Mouse (Mus musculus) neural tube, embryonic 10.5 days (tissue): ENCODE results near the gene Olfr183.
"Not testable (repeated sequence)": the region's sequence is repeated elsewhere in the genome, so short reads cannot be mapped to it uniquely, and the experiment has no call there.

Experiments
- DNase-seq: peaks from one replicate; pipeline ENCODE4 v3.0.0-alpha.2; 2017; ENCODE audit warnings: low spot score; ENCODE audit errors: extremely low spot score

Olfr183 gene

DNA sequence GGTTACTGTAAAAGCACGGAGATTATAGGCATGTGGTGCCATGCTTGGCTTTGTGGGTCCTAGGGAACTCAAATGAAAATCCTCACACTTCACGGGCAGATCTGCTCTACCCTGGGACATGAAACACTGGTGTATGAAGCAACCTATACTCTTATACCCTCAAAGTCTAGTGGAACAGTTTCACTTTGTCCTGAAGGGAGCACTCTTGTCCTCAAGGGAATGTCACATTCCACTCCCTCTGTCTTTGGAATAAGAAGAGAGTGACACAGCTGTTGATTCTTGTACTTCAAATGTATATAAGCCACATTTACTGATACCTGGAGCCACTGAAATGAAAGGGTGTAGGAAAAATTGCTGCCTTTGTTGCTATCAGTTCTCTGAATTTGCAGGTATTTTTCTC, at the start of gene Olfr183:
Gene Olfr183, plus strand, starts transcription at position 301 of the 400 bp plus-strand sequence.
- DNase-seq = no peak

DNA sequence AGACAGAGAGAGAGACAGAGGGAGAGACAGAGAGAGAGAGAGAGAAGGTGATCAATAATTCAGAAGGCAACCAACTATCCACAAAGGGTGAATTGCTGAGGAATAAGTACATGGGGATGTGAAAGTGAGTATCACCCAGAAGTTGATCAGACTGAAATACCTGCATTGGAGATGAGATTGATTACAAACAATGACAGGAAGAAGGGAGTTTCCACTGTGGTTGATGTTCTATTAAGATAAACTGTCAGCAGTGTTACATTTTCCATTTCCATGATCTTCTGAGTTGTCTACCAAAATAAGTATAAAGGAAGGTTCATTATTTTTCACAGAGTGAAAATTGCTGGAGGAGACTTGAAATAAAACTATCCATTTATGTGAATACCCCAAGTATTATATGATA, 12.0 kb downstream of the Olfr183 start:
- no peak for DNase-seq

DNA sequence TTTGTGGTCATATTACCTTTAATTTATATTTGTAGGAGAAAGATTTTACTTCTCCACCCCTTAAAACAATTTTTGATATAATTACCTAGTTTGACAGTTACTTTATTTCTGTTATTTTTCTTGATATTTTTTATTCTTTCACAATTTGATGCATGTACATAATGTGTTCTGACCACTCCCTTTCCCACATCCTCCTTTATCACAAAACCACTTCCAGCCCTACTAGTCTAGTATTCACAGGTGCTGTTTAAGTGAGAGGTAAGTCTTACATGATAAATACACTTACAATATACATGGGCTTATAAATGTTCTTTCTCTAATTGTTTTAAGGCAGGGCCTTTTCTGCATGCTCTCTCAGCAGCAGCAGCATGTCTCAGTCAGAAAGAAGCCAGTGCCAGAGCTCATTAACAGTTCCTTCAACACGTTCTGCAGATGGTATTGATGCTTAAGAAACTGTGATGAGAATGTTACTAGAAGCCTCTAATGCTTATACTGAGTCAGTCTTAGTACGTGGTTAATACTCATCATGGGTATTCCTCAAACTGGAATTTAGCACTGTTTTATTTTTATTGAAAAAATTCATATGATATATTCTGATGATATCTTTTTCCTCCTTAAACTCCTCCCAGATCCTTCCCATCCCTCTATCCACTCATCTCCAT, 18.3 kb downstream of the Olfr183 start:
- no peak for DNase-seq

DNA sequence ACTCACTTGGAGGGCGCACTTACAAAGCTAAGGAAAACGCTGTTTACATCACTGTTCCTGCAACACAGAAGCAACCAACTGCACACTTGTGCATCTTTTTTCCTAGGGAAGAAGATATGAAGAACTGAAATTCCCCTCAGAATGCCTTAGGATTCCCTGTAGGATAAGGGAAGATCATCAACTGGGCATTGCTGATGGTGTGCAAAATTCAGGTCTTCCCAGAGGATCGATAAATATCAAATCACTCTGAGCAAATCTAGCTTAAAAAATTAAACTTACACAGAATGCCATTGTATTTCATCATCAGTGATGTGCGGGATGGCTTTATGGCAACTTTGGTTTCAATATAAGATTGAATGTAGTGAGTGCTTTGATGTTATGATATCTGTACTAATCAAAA, 35.0 kb downstream of the Olfr183 start, which contains the start of gene Olfr186:
Gene Olfr186, minus strand, starts transcription at position 101 of the 400 bp plus-strand sequence.
- no peak for DNase-seq

DNA sequence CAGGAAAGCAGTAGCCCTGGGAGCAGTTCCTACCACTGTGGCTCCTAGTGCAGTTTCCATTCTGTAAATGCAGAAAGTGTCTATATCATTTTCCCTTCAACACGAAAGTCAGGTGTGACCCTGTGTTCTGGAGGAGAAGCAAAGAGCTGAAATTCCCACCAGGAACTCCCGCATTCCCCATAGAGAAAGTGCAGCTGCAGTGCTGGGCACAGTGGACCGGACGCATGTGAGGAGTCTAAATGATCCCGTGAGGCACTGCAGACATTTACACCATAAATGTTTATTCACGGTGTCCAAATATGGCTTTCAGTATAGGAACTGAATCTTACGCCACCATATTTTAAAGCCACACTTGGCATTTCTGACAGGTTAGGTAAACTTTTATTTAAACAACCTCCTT, 44.6 kb downstream of the Olfr183 start, which contains the start of gene Olfr187:
Gene Olfr187, minus strand, starts transcription at position 58 of the 400 bp plus-strand sequence.
- DNase-seq = no peak

DNA sequence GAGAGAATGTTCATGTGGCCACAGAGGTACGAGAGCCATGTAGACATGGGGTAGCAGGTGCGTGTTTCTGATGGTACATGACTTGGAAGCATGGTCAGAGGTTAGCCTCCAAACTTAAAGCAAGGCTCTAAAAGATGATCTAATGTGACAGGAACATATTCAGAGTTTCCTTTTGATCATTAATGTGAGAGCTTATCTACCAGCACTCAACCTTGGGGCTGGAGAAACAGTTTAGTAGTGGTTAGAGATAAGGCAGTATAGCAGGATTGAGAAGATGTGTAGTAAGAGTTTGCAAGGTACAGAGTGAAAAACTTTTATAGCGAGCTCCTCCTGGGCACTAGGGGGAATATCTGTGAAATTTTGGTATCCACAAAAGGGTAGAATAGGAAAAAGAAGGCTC, 50.7 kb downstream of the Olfr183 start:
- no peak for DNase-seq

DNA sequence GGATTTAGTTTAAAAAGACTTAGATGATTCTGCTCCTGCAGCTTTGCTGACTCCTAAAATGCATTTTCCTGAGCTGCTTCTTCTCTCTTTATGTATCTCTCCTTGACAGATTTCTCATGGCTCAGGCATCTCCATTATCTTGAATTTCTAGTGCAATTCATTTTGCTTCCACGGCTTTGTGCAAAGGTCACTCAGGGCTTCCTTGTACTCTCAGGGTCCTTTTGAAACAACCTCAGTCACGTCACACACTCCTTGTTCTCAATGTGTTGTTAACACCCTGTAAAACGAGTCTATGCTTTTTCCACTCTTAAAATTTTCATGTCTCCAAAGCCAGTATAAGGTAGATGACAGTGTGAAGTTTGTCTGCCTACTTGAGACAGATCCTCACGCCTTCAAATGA, 52.4 kb downstream of the Olfr183 start:
- DNase-seq = no peak

DNA sequence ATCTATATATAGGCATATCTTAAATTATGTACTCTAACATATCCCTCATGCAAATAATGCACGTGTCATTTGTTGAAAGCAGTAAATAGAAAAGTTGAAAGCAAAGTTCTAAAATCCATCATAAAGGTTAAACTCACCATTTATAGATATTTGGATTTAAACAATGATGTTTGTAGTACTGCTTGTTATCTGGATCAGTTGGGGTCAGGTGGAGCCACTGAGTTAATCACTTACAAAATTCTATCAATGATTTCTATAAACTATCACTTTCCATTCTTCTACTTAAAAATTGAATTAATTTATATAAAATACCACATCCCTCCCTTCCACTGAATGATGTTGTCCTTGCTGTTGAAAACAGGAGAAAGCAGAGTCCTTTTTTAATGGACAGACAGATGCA, 53.7 kb downstream of the Olfr183 start:
- no peak for DNase-seq

DNA sequence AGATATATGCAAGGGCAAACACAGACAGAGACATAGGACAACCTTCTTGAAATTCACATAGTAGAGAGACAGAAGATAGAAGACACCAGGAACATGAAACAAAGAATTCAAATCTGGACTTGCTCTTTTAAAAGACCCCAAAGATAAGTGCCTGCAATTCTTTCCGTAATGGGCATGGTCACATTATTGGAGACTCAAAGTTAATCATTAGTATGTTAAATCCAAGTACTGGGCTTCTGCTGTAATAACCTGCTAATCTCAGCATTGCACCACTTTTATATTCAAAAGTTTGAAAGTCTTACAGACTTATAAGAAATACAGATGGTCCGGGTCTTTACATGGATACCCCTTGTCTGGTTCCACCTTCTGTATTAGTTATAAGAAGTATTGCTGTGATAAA, 54.1 kb downstream of the Olfr183 start:
- DNase-seq = not testable (repeated sequence)
